Mouse (Mus musculus): ENCODE data around the gene Olfr773. TPM values are rescaled to one million over a fixed set of nuclear protein-coding genes. Genes with fewer than 3 reads are reported as not detected.
"Not testable (repeated sequence)": the region's sequence is repeated elsewhere in the genome, so short reads cannot be mapped to it uniquely, and the experiment has no call there.

Olfr773 gene
- total RNA-seq (2021) = not detected

DNA sequence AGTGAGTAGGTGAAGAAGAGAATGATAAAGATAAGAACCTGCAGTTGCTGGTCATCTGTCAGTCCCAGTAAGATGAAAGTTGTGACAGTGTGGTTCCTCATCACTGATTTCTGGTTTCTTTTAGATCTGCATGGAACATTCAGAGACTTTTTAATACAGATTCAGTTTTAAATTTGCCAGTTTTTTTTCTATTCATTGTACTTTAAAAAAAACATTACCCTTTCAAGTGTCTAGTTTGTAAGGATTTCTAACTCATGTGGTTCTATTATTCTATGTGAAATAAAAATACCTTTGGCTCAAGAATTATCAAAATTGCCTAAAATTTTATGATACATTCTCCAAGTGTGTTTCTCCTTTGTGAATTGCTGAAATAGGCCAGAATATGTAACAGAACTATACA is at the start of gene Olfr773:
Olfr773 (minus strand) TSS at position 101 of the 400 bp plus-strand sequence.
- intact Hi-C loops (cut with DNase I) = not testable (repeated sequence)

GRCm38 (mm10) chr10:129235904-129236303 is 48.7 kb upstream of the Olfr773 start, which contains the start of gene Olfr774:
Olfr774 (plus strand) TSS chr10:129236204.
- no peak for DNase-seq
- intact Hi-C loops (cut with DNase I) = no loop called here

More for the DNA sequence above, at the start of gene Olfr773:
- DNase-seq = not testable (repeated sequence)

DNA sequence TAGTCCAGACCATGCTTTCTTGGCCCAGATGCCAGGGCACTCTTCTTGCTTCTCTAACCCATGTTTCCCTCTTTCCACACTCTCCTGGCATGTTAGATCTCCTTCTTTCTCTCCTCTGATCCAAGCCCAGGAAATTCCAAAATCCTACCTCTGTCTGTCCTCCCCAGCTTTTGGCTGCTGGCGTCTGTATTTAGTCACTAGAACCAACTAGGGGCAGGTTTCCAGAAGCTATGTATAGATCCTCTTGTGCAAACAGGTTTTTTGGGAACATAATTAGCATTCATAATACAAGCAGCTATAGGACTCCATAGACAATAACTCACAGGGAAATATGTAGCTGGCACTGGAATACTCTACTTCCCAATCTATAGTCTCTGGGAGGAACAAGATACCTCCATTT is 43.5 kb upstream of the Olfr773 start:
- no peak for DNase-seq
- intact Hi-C loops (cut with DNase I) = no loop called here

GRCm38 (mm10) chr10:129177821-129178220 is 9.4 kb downstream of the Olfr773 start, which contains the start of gene Olfr772:
Olfr772 (minus strand) TSS chr10:129177921.
- intact Hi-C loops (cut with DNase I); DNase-seq: not testable (repeated sequence)

DNA sequence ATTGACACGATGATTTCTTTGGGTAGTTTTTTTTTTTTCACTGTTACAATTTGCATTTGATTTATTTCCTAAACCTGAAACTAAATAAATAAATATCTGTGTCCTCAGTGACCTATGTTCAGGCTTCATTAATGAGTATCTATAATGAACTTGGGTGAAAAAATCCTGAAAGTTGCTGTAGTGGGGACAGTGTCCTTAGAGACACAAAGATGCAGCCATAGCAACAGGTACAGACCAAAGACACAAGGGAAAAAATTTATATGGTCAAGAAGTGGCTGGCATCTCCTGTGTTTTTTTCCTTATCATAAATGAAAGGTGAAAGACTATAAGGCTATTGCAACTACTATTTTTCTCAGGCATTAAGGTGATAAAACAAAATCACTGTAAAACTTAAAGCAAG is 22.6 kb downstream of the Olfr773 start, which contains the start of gene Olfr771:
Olfr771 (minus strand) TSS at position 101 of the 400 bp plus-strand sequence.
- intact Hi-C loops (cut with DNase I) = no loop called here
- no peak for DNase-seq

DNA sequence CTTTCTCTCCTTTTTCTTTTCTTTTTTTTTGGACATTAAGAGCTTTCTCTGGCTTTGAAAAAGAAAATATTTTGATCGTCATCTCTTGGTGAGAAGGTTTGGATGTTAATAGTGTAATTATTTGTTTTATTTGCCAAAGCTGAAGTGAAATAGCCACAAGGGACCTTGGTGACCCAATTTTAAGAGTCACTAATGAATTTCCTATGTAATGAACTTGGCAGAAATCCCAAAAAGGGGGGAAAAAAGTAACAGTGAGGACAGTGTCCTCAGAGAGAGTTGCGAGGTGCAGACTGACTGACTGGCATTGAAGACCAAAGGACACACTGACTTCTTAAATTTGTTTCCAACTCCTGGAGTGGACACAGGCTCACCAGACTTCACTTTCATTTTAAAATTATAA is 48.3 kb downstream of the Olfr773 start, which contains the start of gene Olfr770:
Olfr770 (minus strand) TSS at position 101 of the 400 bp plus-strand sequence.
- DNase-seq = no peak
- intact Hi-C loops (cut with DNase I) = no loop called here

Other genes starting within 250 kb of the Olfr773 start
- gene Mettl7b, start 226.4 kb downstream of the Olfr773 start, total RNA-seq (2021) = not detected
- gene Olfr9, start 198.0 kb downstream of the Olfr773 start, total RNA-seq (2021) = not detected
- not detected for gene Olfr763, start 176.6 kb downstream of the Olfr773 start, total RNA-seq (2021)
- not detected for gene Olfr764-ps1, start 147.5 kb downstream of the Olfr773 start, total RNA-seq (2021)
- not detected for gene Olfr765, start 137.4 kb downstream of the Olfr773 start, total RNA-seq (2021)
- not detected for gene Olfr766-ps1, start 118.4 kb downstream of the Olfr773 start, total RNA-seq (2021)
- not detected for gene Olfr767, start 104.5 kb downstream of the Olfr773 start, total RNA-seq (2021)
- gene Olfr768, start 88.0 kb downstream of the Olfr773 start, total RNA-seq (2021) = not detected
- gene Olfr769, start 69.6 kb downstream of the Olfr773 start, total RNA-seq (2021) = not detected
- not detected for gene Olfr770, start 48.4 kb downstream of the Olfr773 start, total RNA-seq (2021)
- gene Olfr771, start 22.7 kb downstream of the Olfr773 start, total RNA-seq (2021) = not detected
- gene Olfr772, start 9.5 kb downstream of the Olfr773 start, total RNA-seq (2021) = not detected
- gene Olfr774, start 48.8 kb upstream of the Olfr773 start, total RNA-seq (2021) = not detected
- not detected for gene Olfr775, start 61.0 kb upstream of the Olfr773 start, total RNA-seq (2021)
- gene Olfr776, start 71.7 kb upstream of the Olfr773 start, total RNA-seq (2021) = not detected
- gene Olfr777, start 84.1 kb upstream of the Olfr773 start, total RNA-seq (2021) = not detected
- gene Olfr780, start 130.7 kb upstream of the Olfr773 start, total RNA-seq (2021) = not detected
- gene Olfr781, start 141.4 kb upstream of the Olfr773 start, total RNA-seq (2021) = not detected
- gene Olfr782, start 161.4 kb upstream of the Olfr773 start, total RNA-seq (2021) = not detected
- not detected for gene Olfr784, start 196.7 kb upstream of the Olfr773 start, total RNA-seq (2021)
- not detected for gene Olfr785, start 218.0 kb upstream of the Olfr773 start, total RNA-seq (2021)
- gene Olfr786, start 239.9 kb upstream of the Olfr773 start, total RNA-seq (2021) = not detected

Data from heart, postnatal 36 days (tissue).